Mouse (Mus musculus): ENCODE measurements at regions not wholly inside any gene's neighbourhood (a gene's known extent, or its start where the extent isn't known, plus 50 kb on each side); places are given as distances from the start of the nearest gene placed in this dataset.

DNA sequence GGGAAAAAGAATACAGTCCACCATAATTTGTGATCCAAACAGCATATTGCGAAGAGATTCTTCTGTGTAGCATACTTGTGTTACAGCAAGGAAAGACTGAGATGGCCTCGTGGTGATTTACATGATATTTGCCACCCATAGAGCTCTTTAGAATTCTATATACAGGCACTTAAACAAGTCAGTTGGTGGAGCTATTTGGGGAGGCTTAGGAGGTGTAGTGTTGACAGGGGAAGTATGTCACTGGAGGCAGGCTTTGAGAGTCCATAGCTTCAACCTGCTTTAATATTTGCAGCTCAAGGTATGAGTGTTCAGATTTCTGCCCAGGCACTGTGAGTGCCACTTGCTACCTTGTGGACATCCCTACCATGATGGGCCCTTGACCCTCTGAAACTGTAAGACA lies 187.3 kb downstream of the Ostf1 start:
- no peak for DNase-seq

DNA sequence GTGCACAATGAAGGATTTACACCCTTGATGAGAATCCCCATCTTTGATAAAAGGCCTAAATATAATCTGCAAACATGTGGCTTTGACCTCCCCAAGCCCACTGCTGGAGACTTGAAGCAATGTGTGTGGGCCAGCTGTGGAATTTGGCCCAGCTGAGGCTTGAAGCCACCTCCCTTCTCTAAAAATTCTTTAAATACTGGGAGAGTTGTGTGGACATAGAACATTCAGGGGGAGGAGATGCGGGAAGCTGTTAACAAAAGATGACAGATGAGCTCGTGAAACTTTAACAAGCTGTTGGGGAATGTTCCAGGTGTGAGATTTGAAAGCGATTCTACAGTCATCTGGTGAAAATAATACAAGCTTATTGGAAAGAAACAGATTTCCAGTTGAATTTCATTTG lies 195.3 kb downstream of the Ostf1 start:
- DNase-seq = peak; percentile 21

DNA sequence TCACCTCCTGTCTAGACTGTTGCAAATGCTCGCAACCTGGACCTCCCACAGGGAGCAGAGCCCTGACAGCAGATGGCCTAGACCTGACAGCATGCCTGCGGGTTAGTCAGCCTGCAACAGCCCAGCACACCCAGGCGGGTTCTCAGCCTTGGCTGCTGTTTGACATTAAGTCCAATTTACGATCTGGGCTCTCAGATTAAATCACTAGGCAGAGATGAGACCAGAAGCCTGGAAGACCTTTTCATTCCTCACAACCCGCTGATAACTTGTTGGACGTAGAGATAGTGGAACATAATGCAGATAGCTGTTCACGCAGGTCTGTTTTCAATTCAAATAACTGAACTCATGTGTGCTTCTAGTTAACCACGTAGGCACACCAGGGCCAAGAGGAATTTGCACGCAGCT lies 211.2 kb downstream of the Ostf1 start:
- peak; percentile 25 for DNase-seq

DNA sequence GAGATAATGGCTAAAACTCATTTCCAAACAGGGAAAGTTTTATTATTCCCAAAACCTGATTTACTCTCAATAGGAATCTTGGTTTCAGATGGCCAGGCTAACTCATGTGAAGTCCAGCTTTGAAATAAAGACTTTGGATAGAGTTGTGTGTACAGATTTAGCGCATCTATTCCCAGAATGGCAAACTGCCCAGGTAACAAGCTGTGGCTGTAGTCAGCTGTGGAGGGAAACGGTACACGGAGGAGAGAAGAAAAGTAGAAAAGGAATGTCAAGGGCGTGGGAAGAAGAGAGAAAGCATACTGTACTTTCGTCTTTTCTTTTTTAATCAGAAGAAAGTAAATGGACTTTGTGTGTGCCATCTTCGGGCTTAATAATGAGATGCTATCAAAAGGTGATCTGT lies 213.1 kb downstream of the Ostf1 start:
- no peak for DNase-seq

DNA sequence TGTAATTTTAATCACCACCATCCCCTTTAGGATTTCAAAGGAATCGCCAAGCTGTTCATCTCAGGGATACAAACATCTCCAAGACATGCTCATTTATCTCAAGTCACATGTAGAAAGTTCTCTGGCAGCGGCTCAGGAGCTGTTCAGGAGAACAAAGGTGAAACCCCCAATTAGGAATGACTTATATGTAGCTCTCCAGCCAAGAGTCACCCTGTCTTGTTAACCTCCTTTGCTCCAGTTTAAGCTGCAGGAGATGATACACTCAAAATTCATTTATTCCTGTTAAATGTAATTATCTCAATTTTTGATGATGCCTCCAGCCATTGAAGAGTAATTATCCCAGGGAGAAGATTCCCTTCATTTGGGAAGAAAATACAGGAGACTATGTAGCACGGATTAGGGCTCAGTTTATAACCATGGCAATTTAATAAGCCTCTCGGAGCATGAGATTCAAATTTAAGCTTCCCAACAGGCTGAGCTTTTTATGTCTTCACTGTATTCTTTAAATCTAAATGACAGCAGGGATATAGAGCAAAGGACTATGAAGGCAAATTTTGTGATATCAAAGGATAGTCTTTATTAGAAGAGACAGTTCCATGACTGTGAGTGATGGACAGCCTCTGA lies 254.0 kb downstream of the Ostf1 start:
- DNase-seq = no peak

DNA sequence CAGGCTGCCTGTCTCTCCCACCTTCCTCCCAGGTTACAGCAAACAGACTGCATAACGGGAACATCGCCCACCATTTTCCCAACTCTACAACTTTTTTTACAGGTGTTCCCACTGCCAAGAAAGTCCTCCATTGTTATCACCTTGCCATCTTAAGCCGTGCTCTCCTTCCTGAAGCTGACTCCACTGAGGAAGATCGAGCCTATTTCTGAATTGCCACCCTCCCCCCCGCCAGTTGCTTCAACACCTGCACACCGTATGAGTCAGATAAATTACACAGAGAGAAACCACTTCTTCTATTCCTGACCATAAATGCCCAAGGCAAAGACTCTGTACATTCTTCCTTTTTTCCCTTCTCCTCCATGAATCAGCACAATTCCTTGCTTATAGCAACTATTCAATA lies 263.0 kb downstream of the Ostf1 start:
- DNase-seq = no peak

DNA sequence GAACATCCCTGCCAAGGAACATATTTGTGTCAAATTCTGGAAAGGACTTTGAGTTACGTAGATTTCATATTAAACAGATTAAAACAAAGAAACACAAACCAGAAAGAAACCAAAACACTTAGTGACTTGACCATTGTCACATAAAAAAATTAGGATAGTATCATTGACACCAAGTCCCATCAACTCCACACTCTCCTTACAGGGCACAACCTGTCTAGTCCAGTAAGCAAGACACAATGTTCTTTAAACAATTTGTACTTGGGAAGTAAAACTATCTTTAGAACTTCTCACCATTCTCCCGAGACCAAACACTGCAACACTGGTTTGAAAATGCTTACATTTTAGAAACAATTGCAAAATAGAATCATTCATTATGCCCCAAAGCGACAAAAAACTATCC lies 277.7 kb downstream of the Ostf1 start:
- DNase-seq = no peak

DNA sequence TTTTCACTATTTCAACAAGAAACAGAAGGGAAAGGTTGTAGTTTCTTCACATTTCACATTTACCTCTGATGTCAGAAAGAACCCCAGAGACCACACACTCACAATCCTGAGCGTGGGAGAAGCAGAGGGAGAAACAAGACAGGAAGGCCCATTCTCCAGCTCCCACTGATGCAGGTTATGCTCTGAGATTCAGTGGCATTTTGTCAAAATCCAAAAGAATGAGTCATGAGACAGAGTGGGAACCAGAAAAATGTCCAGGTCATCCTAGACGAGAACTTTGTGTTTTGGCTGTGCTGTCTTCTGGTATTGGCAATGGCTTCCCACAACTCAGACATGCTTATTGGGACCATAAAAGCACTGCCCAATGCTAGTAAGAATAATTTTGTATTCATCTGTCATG lies 285.9 kb downstream of the Ostf1 start:
- no peak for DNase-seq

DNA sequence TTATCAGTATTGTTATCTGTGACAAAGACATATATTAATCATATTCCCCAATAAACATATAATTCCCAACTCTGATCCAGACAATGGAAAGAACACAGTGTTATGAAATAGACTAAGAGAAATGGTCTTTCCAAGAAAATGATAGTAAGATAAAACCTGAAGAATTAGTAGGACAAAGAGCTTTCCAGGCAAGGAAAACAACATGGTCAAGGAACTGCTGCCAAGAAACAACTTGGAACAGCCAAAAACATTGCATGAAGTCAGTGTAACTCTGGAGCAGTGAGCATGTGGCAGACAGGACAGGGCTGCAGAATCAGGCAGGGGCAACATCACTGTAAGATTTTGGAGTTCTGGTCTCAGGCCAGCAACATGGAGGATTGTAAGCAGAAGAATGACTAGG lies 288.0 kb downstream of the Ostf1 start:
- peak; percentile 42 for DNase-seq

DNA sequence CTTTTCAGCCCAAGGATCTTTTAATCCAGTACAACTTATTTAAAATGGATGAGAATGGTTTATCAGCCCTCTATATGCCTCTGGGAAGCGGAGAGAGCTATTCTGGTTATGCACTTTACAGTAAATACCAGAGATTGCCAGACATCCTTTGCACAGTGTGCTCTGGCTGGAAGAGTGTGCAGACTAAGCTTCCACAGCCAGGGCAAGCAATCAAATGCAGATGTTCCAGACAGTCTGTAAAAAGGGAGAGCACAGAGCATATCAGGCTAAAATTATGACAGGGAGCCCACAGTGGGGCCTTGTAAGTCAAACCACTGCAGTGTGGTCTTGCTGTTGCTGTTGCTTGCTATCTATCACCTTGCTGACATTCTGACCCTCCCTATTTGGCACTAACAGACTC lies 288.6 kb downstream of the Ostf1 start:
- no peak for DNase-seq

DNA sequence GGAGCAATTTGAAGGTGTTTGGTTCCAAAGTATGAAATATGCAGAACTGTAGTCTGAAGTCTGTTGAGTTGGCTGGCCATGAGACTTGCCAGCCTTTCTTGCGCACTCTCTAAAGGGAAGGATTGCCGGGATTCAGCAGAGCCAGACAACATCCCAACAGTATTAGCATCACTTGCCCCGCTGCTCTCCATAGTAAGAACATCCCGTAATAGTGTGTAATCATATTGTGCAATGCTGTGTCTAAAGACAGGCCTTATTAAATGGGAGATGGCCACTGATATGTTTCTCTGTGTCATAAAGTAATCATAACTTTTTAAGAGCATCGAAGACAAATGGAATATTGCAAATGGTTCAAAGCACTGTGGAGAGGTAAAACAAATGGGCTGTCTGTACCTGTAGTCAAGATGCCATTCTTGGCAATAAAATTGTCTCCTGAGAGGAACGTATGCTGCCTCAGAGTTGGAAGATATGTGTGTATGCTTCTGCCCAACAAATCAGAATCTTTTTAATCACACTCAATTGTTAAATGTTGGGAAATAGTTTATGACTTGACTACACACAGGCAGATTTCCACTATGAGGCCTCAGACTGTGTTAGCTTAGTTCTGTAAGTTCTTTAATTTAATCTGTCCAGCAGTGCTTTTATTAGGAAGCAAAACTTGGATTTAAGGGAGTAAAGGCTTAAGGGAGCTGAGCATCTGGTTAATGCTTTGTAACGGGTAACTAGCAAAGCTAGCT lies 293.6 kb downstream of the Ostf1 start:
- no peak for DNase-seq

DNA sequence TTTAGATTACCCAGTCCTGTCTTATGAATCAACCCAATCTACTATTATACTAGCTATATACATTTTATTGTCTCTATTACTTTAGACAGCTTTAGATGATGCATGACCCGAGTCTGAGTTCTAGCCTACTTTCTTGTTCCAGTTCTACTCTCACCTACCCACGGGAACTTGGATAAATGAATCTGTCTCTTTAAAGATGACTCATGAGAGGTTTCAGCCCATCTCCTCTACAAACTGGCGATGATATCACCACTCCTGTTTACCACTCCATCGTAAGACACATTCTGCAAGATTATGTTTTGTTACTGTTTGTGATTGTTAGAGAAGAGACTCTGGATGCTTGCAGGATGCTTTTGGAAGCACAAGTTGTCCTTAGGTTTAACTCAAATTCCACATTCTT lies 295.0 kb downstream of the Ostf1 start:
- DNase-seq = no peak

DNA sequence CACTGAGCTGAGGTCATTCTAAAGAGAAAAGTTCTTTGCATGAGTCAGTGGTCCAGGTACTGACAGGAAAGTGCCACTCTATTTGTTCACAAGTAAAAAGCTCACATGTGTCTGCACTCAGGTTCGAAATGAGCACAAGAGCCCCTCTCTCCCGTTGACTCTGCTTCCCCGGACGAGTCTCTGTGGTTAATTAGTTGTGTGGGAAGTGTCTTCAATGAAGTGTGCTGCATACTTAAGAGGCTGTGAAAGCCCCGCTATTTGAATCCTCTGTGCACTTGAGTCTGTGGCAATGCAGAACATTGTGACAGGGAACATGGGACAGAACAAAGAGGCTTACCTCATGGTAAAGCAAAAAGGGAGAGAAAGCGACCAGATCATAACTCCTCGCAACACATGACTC lies 297.0 kb downstream of the Ostf1 start:
- DNase-seq = no peak

DNA sequence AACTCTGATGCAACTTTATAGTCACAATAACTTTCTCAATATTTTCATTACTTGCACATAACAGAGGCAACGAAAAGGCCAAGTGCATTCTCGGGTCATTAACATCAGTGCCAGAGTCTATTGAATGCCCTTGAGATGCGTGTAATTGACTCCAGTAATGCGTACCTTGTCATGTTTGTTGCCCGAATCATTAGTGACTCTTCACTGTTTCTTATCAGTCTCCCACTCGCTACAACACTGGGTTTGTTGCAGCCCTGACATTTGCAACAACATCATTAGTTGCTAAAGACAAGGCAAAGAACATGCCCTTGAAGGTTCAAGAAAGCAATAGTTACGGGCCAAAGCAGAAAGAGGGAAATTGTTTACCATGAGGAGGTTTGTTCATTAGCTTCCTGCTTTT lies 299.8 kb downstream of the Ostf1 start:
- DNase-seq = no peak

DNA sequence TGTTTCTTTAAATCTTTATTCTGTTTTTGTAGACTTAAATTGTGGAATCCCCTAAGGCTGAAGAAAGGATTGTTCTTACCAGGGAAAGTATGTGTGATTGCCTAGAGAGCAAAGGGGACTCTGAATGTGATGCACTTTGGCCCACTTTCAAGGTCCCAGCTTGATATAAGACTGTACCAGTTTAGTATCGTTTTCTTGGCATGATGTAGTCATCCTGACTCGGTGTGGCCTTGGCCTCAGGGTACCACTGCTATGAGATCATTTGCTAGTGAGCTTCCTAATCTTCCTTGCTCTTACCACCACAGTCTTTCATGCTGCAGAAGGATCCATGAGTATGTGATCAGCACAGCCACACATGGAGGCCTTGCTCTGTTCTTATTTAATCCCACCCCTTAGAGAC lies 302.2 kb downstream of the Ostf1 start:
- no peak for DNase-seq

DNA sequence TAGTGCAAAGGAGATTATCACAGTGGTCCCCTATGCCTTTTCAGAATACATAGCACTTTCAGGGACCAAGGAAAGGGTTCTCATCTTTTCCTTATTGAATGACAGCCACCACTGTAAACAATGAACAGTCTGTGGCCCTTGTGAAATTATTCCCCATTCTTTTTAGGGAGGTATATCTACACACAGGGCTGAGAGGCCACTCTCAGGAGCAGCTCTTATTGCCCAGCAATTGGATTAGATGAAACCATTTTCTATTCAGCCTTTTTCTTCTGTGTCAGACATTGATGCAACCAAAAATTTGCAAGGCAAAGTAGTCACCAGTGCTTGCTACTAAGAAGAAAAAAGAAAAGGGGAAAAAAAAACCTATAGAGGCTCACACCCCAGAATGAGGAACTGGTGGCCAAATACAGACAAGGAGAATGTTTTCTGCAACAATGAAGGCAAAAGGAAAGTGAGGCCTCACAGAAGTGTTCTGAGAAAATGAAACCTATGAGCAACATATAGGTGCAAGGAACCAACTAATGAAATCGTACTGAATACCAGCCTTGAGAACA lies 313.2 kb downstream of the Ostf1 start:
- no peak for DNase-seq

DNA sequence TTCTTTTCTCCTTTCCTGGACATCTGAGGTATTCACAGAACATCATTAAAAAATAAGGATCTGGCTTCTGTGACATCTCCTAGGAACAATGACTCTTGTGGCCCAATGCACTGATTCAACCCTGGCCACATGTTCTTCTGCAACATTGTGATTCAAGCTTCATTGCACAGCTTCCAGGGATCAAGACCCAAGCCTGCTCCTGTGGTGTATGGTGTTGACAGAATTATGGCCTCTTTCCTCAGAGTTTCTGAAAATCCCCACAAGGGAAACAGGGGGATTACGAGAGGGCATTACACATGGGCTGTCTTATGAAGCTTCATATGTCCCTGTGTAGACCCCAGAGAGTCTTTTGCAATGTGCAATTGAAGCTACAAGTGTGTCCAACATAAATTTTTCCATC lies 358.2 kb downstream of the Ostf1 start:
- DNase-seq = no peak

DNA sequence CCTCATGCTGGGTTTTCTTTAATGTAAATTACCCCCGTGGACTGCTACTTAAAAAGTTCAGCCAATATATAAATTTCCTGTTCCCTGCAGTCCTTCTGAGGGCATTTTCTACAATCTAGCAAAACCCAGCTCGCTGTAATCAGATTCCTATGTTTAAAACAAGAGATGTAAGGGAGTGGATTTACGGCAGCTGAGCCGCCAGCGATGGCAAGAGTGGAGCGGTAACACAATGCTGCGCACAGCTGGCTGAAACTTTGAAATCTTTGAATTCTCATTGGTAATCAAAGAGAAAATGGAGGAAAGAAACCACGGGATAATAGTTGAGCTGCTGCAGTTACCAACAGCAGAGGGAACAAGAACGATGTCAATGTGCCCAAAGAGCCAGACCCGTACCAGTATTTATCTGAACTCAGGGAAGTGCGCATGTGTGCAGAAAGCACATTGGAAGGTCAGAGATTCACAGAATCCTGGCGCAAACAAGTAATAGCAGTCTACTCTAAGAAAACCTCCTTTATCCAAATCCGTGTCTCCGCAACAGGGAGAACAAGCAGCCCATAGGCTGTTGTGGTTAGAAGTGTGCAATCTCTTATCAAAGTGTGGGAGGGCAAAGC lies 376.4 kb downstream of the Ostf1 start:
- no peak for DNase-seq

DNA sequence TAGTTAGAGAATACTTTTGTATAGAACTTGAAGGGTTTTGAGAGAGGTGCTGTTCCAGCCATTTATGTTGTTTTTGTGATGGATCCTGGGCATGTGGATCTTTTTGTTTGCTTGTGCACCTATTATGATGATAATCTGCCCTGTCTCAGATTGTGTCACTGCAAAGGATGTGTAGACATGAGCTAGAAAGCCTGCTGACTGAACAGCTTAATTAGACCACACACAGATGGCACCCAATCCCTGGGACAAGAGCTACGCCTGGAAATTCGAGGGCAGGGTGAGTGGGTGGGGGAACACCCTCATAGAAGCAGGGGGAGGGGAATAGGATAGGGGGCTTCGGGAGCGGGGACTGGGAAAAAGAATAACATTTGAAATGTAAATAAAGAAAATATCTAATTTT lies 378.3 kb downstream of the Ostf1 start:
- no peak for DNase-seq

Measured in lung, postnatal 10 days (tissue).